Mouse (Mus musculus) stomach, embryonic 15.5 days (tissue): ENCODE measurements around the gene Rps3. TPM values are rescaled to one million over a fixed set of nuclear protein-coding genes. Genes with fewer than 3 reads are reported as not detected.

Source experiments
- ATAC-seq: fragments of 200-750 bp; cut with Nextera tagmentation; 2 replicates; pipeline ENCODE4 v1.8.0; 2017; ENCODE audit warnings: low read depth, moderate number of reproducible peaks, moderate TSS enrichment; ENCODE audit not compliant: insufficient read depth, low FRiP score
- H3K27ac ChIP-seq: fragments of 300-500 bp; sonication (generic); 2 replicates; pipeline ENCODE4 v1.5.1; 2015; ENCODE audit warnings: mild to moderate bottlenecking, inconsistent platforms
- H3K27me3 ChIP-seq: fragments of 300-500 bp; sonication (generic); replicated peaks from 2 replicates; pipeline ENCODE4 v1.6.1; 2015; ENCODE audit warnings: inconsistent platforms
- H3K36me3 ChIP-seq: fragments of 300-500 bp; sonication (generic); 2 replicates; pipeline ENCODE4 v1.6.1; 2015; ENCODE audit warnings: inconsistent platforms
- H3K4me1 ChIP-seq: fragments of 300-500 bp; sonication (generic); 2 replicates; pipeline ENCODE4 v1.6.1; 2015; ENCODE audit warnings: inconsistent platforms
- H3K4me2 ChIP-seq: fragments of 300-500 bp; sonication (generic); 2 replicates; pipeline ENCODE4 v1.6.1; 2015; ENCODE audit warnings: mild to moderate bottlenecking, inconsistent platforms
- H3K4me3 ChIP-seq: fragments of 300-500 bp; sonication (generic); replicated peaks from 2 replicates; pipeline ENCODE4 v1.5.1; 2015; ENCODE audit warnings: inconsistent platforms
- H3K9ac ChIP-seq: fragments of 300-500 bp; sonication (generic); 2 replicates; pipeline ENCODE4 v1.6.1; 2015; ENCODE audit warnings: inconsistent platforms
- H3K9me3 ChIP-seq: fragments of 300-500 bp; sonication (generic); 2 replicates; pipeline ENCODE4 v1.6.1; 2016; ENCODE audit warnings: inconsistent platforms
- WGBS: fragments of 180-500 bp; shearing (Covaris S2); methylation state at CpG from one replicate; pipeline ENCODE4 v1.1.7; 2015; 5-methylcytosine and 5-hydroxymethylcytosine counted together
- polyA plus RNA-seq: library from polyadenylated mRNA; unstranded; fragments of >200 nt; fragmentation: Nextera tagmentation; extraction: Ambion mirVana; gene quantifications from 2 replicates; pipeline ENCODE4 v1.2.1, GENCODE M21; 2015

Gene Rps3
- polyA plus RNA-seq, 1 experiment from 2014 or later: 765 TPM

GRCm38 (mm10) chr7:99434672-99435250, 48.8 kb downstream of the Rps3 start:
- Histone ChIP-seq H3K27ac (peak overlapping the region; percentile 31; the same call in 1 of the 2 replicates), H3K36me3 (no peaks in the 10 kb centered on the region)
- WGBS: 49% methylated on average over 12 of the region's 12 CpGs

GRCm38 (mm10) chr7:99432863-99433262, 50.7 kb downstream of the Rps3 start:
- 86% methylated on average over 6 of the region's 6 CpGs for WGBS
- Histone ChIP-seq H3K4me2 (no peak overlapping the region), H3K9me3 (no peaks in the 10 kb centered on the region), H3K36me3 (no peaks in the 10 kb centered on the region), H3K4me3 (no peak overlapping the region), H3K9ac (no peak overlapping the region), H3K4me1 (peaks cover 12% of the 10 kb centered on the region; the same call in 1 of the 2 replicates), H3K27me3 (no peaks in the 10 kb centered on the region), H3K27ac (no peak overlapping the region)
- ATAC-seq: no peak

More at GRCm38 (mm10) chr7:99434672-99435250, 48.8 kb downstream of the Rps3 start:
- no peak overlapping the region for H3K9ac ChIP-seq
- no peaks in the 10 kb centered on the region for H3K27me3 ChIP-seq
- no peak for ATAC-seq
- peaks cover 9% of the 10 kb centered on the region; the same call in 1 of the 2 replicates for H3K4me1 ChIP-seq
- H3K9me3 ChIP-seq: no peaks in the 10 kb centered on the region
- no peak overlapping the region for H3K4me2 ChIP-seq
- no peak overlapping the region for H3K4me3 ChIP-seq

- no peak overlapping the region for H3K4me3 ChIP-seq
Measured at GRCm38 (mm10) chr7:99432248-99432647, 51.3 kb downstream of the Rps3 start.

DNA sequence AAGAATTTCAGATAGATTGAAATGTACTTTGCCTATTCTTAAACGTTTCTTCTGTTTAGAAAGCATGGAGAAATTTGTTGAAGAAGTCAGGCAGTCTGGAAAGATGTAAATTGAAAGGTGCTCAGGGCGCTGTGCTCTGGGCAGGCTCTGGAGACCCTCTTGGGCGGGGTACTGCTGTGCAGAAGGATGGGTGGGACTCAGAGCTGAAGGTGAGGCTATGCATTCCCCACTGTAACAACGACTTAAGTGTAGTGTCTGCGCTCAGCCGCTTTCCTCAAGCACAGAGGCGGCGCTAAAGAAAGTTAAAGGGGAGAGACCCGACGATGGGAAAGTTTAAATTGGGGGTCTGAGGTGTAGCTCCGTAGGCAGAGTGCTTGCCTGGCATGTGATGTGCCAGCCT, 53.3 kb downstream of the Rps3 start:
- Histone ChIP-seq H3K27ac (no peak overlapping the region), H3K36me3 (no peaks in the 10 kb centered on the region)
- WGBS: 63% methylated on average over 11 of the region's 11 CpGs

More at GRCm38 (mm10) chr7:99432248-99432647, 51.3 kb downstream of the Rps3 start:
- no peaks in the 10 kb centered on the region for H3K9me3 ChIP-seq
- H3K9ac ChIP-seq: no peak overlapping the region
- no peaks in the 10 kb centered on the region for H3K36me3 ChIP-seq
- no peak for ATAC-seq
- 73% methylated on average over 14 of the region's 14 CpGs for WGBS
- no peak overlapping the region for H3K4me2 ChIP-seq
- peaks cover 12% of the 10 kb centered on the region; the same call in 1 of the 2 replicates for H3K4me1 ChIP-seq
- H3K27ac ChIP-seq: no peak overlapping the region
- no peaks in the 10 kb centered on the region for H3K27me3 ChIP-seq

DNA sequence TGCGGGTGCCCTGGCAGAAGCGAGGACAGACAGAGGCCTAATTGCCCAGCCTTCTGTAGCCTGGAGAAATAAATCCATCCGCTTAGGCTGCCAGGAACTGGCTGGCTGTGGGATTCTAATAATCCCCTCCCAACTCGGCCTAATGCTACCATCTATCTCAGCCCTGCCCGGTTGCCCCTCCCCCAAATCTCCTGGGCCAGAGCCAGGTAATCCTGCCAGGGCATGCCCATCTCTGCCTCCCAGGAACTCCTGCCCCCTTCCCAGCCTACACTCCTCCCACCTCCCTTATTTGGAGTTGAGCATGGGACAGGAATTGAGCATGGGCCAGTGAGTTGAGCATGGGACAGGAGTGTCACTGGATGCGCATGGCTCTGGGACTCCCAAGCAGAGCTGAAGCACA, 53.8 kb downstream of the Rps3 start:
- Histone ChIP-seq H3K4me2 (no peak overlapping the region), H3K9ac (no peak overlapping the region), H3K27me3 (no peaks in the 10 kb centered on the region), H3K4me1 (peaks cover 19% of the 10 kb centered on the region), H3K4me3 (no peak overlapping the region), H3K9me3 (no peaks in the 10 kb centered on the region), H3K36me3 (no peaks in the 10 kb centered on the region), H3K27ac (peak overlapping the region; percentile 8; the same call in 1 of the 2 replicates)
- WGBS: 49% methylated on average over 6 of the region's 6 CpGs
- ATAC-seq: 0 out of 2 replicates have a peak, but pooled peaks have one; percentile 27

More for the DNA sequence above, 53.3 kb downstream of the Rps3 start:
- Histone ChIP-seq H3K4me3 (no peak overlapping the region), H3K9ac (no peak overlapping the region), H3K27me3 (no peaks in the 10 kb centered on the region), H3K9me3 (no peaks in the 10 kb centered on the region), H3K4me2 (no peak overlapping the region), H3K4me1 (peaks cover 15% of the 10 kb centered on the region; the same call in 1 of the 2 replicates)
- no peak for ATAC-seq

DNA sequence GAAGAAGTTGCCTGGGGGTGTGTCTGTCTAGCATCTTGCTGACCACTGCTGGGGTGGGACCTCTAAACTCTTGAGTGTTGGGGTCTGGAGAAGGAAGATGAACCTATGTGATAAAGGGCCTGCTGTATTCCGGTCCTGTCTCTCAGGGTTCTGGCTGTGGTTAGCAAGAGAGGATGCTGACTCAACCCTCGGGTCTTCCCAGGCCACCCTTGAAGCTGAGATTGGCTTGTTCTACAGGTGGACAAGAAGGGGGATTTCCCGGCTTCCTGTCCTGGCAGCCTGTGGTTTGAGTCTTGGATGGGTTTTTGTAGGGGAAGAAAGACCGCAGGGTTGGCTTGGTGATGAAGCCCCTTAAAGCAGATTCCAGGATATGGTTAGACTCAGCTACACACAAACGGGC, 54.7 kb downstream of the Rps3 start:
- Histone ChIP-seq H3K9me3 (no peaks in the 10 kb centered on the region), H3K9ac (no peak overlapping the region), H3K27ac (0 out of 2 replicates have a peak overlapping the region, but pooled peaks have one; percentile 8), H3K27me3 (no peaks in the 10 kb centered on the region), H3K4me1 (peaks cover 15% of the 10 kb centered on the region), H3K4me3 (no peak overlapping the region), H3K36me3 (no peaks in the 10 kb centered on the region), H3K4me2 (no peak overlapping the region)
- 77% methylated on average over 5 of the region's 5 CpGs for WGBS
- no peak for ATAC-seq

GRCm38 (mm10) chr7:99427987-99428386, 55.6 kb downstream of the Rps3 start:
- H3K4me2 ChIP-seq: no peak overlapping the region
- H3K9me3 ChIP-seq: no peaks in the 10 kb centered on the region
- H3K4me3 ChIP-seq: no peak overlapping the region
- no peak overlapping the region for H3K9ac ChIP-seq
- 83% methylated on average over 3 of the region's 3 CpGs for WGBS
- H3K4me1 ChIP-seq: peaks cover 14% of the 10 kb centered on the region
- H3K27ac ChIP-seq: no peak overlapping the region
- no peaks in the 10 kb centered on the region for H3K36me3 ChIP-seq
- ATAC-seq: no peak
- H3K27me3 ChIP-seq: no peaks in the 10 kb centered on the region

Other genes starting within 250 kb of the Rps3 start
- gene Mogat2, start 245.1 kb downstream of the Rps3 start, polyA plus RNA-seq: 28.1 and 34.5 TPM in 2 replicates
- gene Map6, start 216.3 kb downstream of the Rps3 start, polyA plus RNA-seq: 6.3 and 6.7 TPM in 2 replicates
- gene Serpinh1, start 130.5 kb downstream of the Rps3 start, polyA plus RNA-seq: 1,174 and 1,300 TPM in 2 replicates
- gene Gdpd5, start 102.3 kb downstream of the Rps3 start, polyA plus RNA-seq: 18.4 and 18.8 TPM in 2 replicates
- gene Klhl35, start 17.7 kb downstream of the Rps3 start, polyA plus RNA-seq: 0.58 and 0.78 TPM in 2 replicates
- 11.4 and 13.5 TPM in 2 replicates for gene Arrb1, start 51.7 kb upstream of the Rps3 start, polyA plus RNA-seq
- 1.9 and 2.0 TPM in 2 replicates for gene Tpbgl, start 143.4 kb upstream of the Rps3 start, polyA plus RNA-seq
- gene Slco2b1, start 227.6 kb upstream of the Rps3 start, polyA plus RNA-seq: 2.7 and 3.3 TPM in 2 replicates
- not detected in 2 replicates for gene Olfr520, start 246.5 kb upstream of the Rps3 start, polyA plus RNA-seq